Comparison of ENCODE assay signal across 8 mouse cellular contexts in the genomic region with DNA sequence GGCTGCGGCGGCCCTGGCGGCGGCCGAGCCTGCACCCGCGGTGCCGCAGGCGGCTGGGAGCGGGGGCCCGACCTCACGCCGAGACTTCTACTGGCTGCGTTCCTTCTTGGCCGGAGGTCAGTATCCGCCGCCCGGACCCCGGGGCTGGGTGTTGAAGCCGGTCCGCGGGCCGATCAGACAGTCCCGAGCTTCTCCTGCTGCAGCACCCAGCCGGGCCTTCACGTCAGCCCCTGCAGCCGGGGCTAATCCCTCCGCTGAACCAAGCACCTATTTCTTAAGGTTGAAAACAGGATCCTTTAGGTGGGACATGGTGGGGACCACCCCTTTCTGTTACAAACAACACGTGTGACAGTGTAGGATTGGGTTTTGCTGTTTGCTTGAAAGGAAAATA. TPM values are rescaled to one million over a fixed set of nuclear protein-coding genes. Genes with fewer than 3 reads are reported as not detected.
DNase-seq lines count a peak whose midpoint lies in the region; ATAC-seq and TF ChIP-seq lines count a peak whose summit lies in the region.

No protein-coding gene starts in this region.

- no peak for DNase-seq in liver, adult 2 months (ENCODE audit: extremely low read depth, low read depth, low spot score)
- no peak for DNase-seq in liver
- no peak for DNase-seq in adrenal gland, postnatal 14 days
- DNase-seq in thymus, postnatal 25 days = no peak
- DNase-seq in thymus, postnatal 36 days = no peak

- no peaks in the 10 kb centered on the region for H3K36me3 ChIP-seq in liver, adult 2 months (ENCODE audit: control insufficient read depth, insufficient read depth, low read length)
- H3K36me3 ChIP-seq in embryonic facial prominence, embryonic 13.5 days = no peaks in the 10 kb centered on the region
- H3K36me3 ChIP-seq in intestine, embryonic 15.5 days = no peaks in the 10 kb centered on the region
- no peaks in the 10 kb centered on the region for H3K36me3 ChIP-seq in neural tube, embryonic 13.5 days

- no peaks in the 10 kb centered on the region for H3K27me3 ChIP-seq in liver, adult 2 months (ENCODE audit: control insufficient read depth, insufficient read depth, low read length)
- H3K27me3 ChIP-seq in embryonic facial prominence, embryonic 13.5 days = no peaks in the 10 kb centered on the region
- H3K27me3 ChIP-seq in intestine, embryonic 15.5 days (replicated peaks) = no peaks in the 10 kb centered on the region
- no peaks in the 10 kb centered on the region for H3K27me3 ChIP-seq in neural tube, embryonic 13.5 days

- peaks cover 10% of the 10 kb centered on the region; the same call in 1 of the 2 replicates for H3K79me2 ChIP-seq in liver, adult 2 months (ENCODE audit: control insufficient read depth, insufficient read depth, low read length)

- peak overlapping the region; percentile 92 for H3K9ac ChIP-seq in liver, adult 2 months (ENCODE audit: low read depth, low read length)
- H3K9ac ChIP-seq in embryonic facial prominence, embryonic 13.5 days = peak overlapping the region; percentile 97
- H3K9ac ChIP-seq in intestine, embryonic 15.5 days = peak overlapping the region; percentile 85
- H3K9ac ChIP-seq in neural tube, embryonic 13.5 days = peak overlapping the region; percentile 93

- no peak for TF ChIP-seq POLR2A in liver, adult 2 months (IDR thresholded peaks at IDR 0.05; ENCODE audit: extremely low read depth, insufficient read depth, low read length)

- peaks cover 10% of the 10 kb centered on the region; the same call in 1 of the 2 replicates for H3K4me1 ChIP-seq in liver, adult 2 months (ENCODE audit: control insufficient read depth, insufficient read depth, low read length)
- peaks cover 17% of the 10 kb centered on the region for H3K4me1 ChIP-seq in embryonic facial prominence, embryonic 13.5 days
- H3K4me1 ChIP-seq in intestine, embryonic 15.5 days (replicated peaks) = 0 out of 2 replicates have a peak, but pooled peaks cover 3% of the 10 kb centered on the region
- H3K4me1 ChIP-seq in neural tube, embryonic 13.5 days (replicated peaks) = peaks cover 21% of the 10 kb centered on the region

- H3K9me3 ChIP-seq in embryonic facial prominence, embryonic 13.5 days = no peaks in the 10 kb centered on the region
- no peaks in the 10 kb centered on the region for H3K9me3 ChIP-seq in intestine, embryonic 15.5 days
- H3K9me3 ChIP-seq in neural tube, embryonic 13.5 days = no peaks in the 10 kb centered on the region

- under 1% methylated on average over 29 of the region's 29 CpGs for WGBS in liver, adult 2 months
- WGBS in embryonic facial prominence, embryonic 13.5 days = under 1% methylated on average over 29 of the region's 29 CpGs
- WGBS in intestine, embryonic 15.5 days = under 1% methylated on average over 29 of the region's 29 CpGs
- WGBS in neural tube, embryonic 13.5 days = under 1% methylated on average over 29 of the region's 29 CpGs

- peak overlapping the region; percentile 82 for H3K4me2 ChIP-seq in embryonic facial prominence, embryonic 13.5 days
- peak overlapping the region; percentile 82 for H3K4me2 ChIP-seq in intestine, embryonic 15.5 days (replicated peaks)
- H3K4me2 ChIP-seq in neural tube, embryonic 13.5 days = peak overlapping the region; percentile 70

- ATAC-seq in embryonic facial prominence, embryonic 13.5 days (ENCODE audit: insufficient number of reproducible peaks, insufficient read depth, low FRiP score, low TSS enrichment, low read depth) = peak; percentile 35; the same call in 1 of the 2 replicates
- peak; percentile 76 for ATAC-seq in intestine, embryonic 15.5 days
- peak; percentile 67 for ATAC-seq in neural tube, embryonic 13.5 days (ENCODE audit: low read depth)

- peak overlapping the region; percentile 68 for H3K27ac ChIP-seq in liver, adult 2 months (replicated peaks; ENCODE audit: insufficient read depth, low read depth, low read length)
- H3K27ac ChIP-seq in embryonic facial prominence, embryonic 13.5 days = peak overlapping the region; percentile 80
- H3K27ac ChIP-seq in intestine, embryonic 15.5 days = peak overlapping the region; percentile 77
- peak overlapping the region; percentile 92 for H3K27ac ChIP-seq in neural tube, embryonic 13.5 days (replicated peaks)

- H3K4me3 ChIP-seq in liver, adult 2 months (ENCODE audit: insufficient read depth, low read depth, low read length) = peak overlapping the region; percentile 67
- peak overlapping the region; percentile 100 for H3K4me3 ChIP-seq in embryonic facial prominence, embryonic 13.5 days
- peak overlapping the region; percentile 81 for H3K4me3 ChIP-seq in intestine, embryonic 15.5 days (replicated peaks)
- peak overlapping the region; percentile 90 for H3K4me3 ChIP-seq in neural tube, embryonic 13.5 days

- TF ChIP-seq CTCF in liver, adult 2 months (IDR thresholded peaks at IDR 0.05; ENCODE audit: low read depth, low read length) = no peak

RNA-seq across cellular contexts. Expression of gene Slc25a16, which starts 0.3 kb away (rescaled TPM):
- total RNA-seq in liver, adult 2 months (2014; rRNA removed) = 41.8 and 42.8 TPM in 2 replicates
- 49.0 and 66.2 TPM in 2 replicates for polyA plus RNA-seq in liver, adult 2 months (2012; rRNA removed)
- 11.1 and 11.5 TPM in 2 replicates for polyA plus RNA-seq in embryonic facial prominence, embryonic 13.5 days (2015; fragmentation: Nextera tagmentation; extraction: Ambion mirVana)
- polyA plus RNA-seq in intestine, embryonic 15.5 days (2015; fragmentation: Nextera tagmentation; extraction: Ambion mirVana) = 12.5 and 13.4 TPM in 2 replicates
- polyA plus RNA-seq in neural tube, embryonic 13.5 days (2015; fragmentation: Nextera tagmentation; extraction: Ambion mirVana) = 15.4 and 15.7 TPM in 2 replicates
- total RNA-seq in adrenal gland, postnatal 14 days (2021) = 36.9 and 39.0 TPM in 2 replicates

RNA-seq across cellular contexts. Expression of gene Tet1, which starts 12.0 kb away (rescaled TPM):
- 0.18 and 0.47 TPM in 2 replicates for total RNA-seq in liver, adult 2 months (2014; rRNA removed)
- 0.05 and 0.11 TPM in 2 replicates for polyA plus RNA-seq in liver, adult 2 months (2012; rRNA removed)
- 26.6 and 30.4 TPM in 2 replicates for polyA plus RNA-seq in embryonic facial prominence, embryonic 13.5 days (2015; fragmentation: Nextera tagmentation; extraction: Ambion mirVana)
- polyA plus RNA-seq in intestine, embryonic 15.5 days (2015; fragmentation: Nextera tagmentation; extraction: Ambion mirVana) = 14.4 and 18.3 TPM in 2 replicates
- 30.4 and 39.0 TPM in 2 replicates for polyA plus RNA-seq in neural tube, embryonic 13.5 days (2015; fragmentation: Nextera tagmentation; extraction: Ambion mirVana)
- total RNA-seq in adrenal gland, postnatal 14 days (2021) = 7.2 and 11.0 TPM in 2 replicates

RNA-seq across cellular contexts. Expression of gene Dna2, which starts 26.1 kb away (rescaled TPM):
- total RNA-seq in liver, adult 2 months (2014; rRNA removed) = 6.4 and 11.2 TPM in 2 replicates
- polyA plus RNA-seq in liver, adult 2 months (2012; rRNA removed) = 4.9 and 6.5 TPM in 2 replicates
- polyA plus RNA-seq in embryonic facial prominence, embryonic 13.5 days (2015; fragmentation: Nextera tagmentation; extraction: Ambion mirVana) = 18.7 and 19.4 TPM in 2 replicates
- 21.7 and 22.0 TPM in 2 replicates for polyA plus RNA-seq in intestine, embryonic 15.5 days (2015; fragmentation: Nextera tagmentation; extraction: Ambion mirVana)
- 5.8 and 6.4 TPM in 2 replicates for polyA plus RNA-seq in neural tube, embryonic 13.5 days (2015; fragmentation: Nextera tagmentation; extraction: Ambion mirVana)
- total RNA-seq in adrenal gland, postnatal 14 days (2021) = 3.8 and 3.9 TPM in 2 replicates

RNA-seq across cellular contexts. Expression of gene Rufy2, which starts 59.3 kb away (rescaled TPM):
- 2.9 and 3.8 TPM in 2 replicates for total RNA-seq in liver, adult 2 months (2014; rRNA removed)
- polyA plus RNA-seq in liver, adult 2 months (2012; rRNA removed) = 0.78 and 0.83 TPM in 2 replicates
- 35.3 and 42.6 TPM in 2 replicates for polyA plus RNA-seq in embryonic facial prominence, embryonic 13.5 days (2015; fragmentation: Nextera tagmentation; extraction: Ambion mirVana)
- 20.3 and 20.7 TPM in 2 replicates for polyA plus RNA-seq in intestine, embryonic 15.5 days (2015; fragmentation: Nextera tagmentation; extraction: Ambion mirVana)
- polyA plus RNA-seq in neural tube, embryonic 13.5 days (2015; fragmentation: Nextera tagmentation; extraction: Ambion mirVana) = 55.8 and 57.3 TPM in 2 replicates
- total RNA-seq in adrenal gland, postnatal 14 days (2021) = 14.8 and 20.9 TPM in 2 replicates

Comparison
In these comparisons a context has a peak if more than half of its experiments do, and no peak if none do; other contexts are left out.
1. RNA of gene Tet1, which starts 12.0 kb away (polyA plus RNA-seq): 30.4 to 39.0 TPM in neural tube, embryonic 13.5 days, 26.6 to 30.4 TPM in embryonic facial prominence, embryonic 13.5 days and 14.4 to 18.3 TPM in intestine, embryonic 15.5 days; 0.05 to 0.11 TPM in liver, adult 2 months; every median in the first group is over 10 times any median in the second.
2. Peak in every context shown above with its lines, with median percentiles within 50 percentile points of each other: H3K27ac ChIP-seq, H3K4me3 ChIP-seq, H3K9ac ChIP-seq, ATAC-seq and H3K4me2 ChIP-seq.